Mouse (Mus musculus) midbrain, embryonic 14.5 days (tissue): ENCODE results near the gene Ubald1. TPM values are rescaled to one million over a fixed set of nuclear protein-coding genes. Genes with fewer than 3 reads are reported as not detected.

Experiments used
- ATAC-seq: fragments of 200-750 bp; cut with Nextera tagmentation; 2 replicates; pipeline ENCODE4 v1.8.0; 2017; ENCODE audit warnings: moderate number of reproducible peaks, moderate library complexity; ENCODE audit not compliant: low FRiP score, low TSS enrichment
- DNase-seq: peaks from one replicate; pipeline ENCODE4 v3.0.0-alpha.2; 2015
- H3K27ac ChIP-seq: fragments of 300-500 bp; sonication (generic); replicated peaks from 2 replicates; pipeline ENCODE4 v1.5.1; 2014; ENCODE audit warnings: mild to moderate bottlenecking, low read depth, low read length, moderate library complexity
- H3K27me3 ChIP-seq: fragments of 300-500 bp; sonication (generic); 2 replicates; pipeline ENCODE4 v1.6.1; 2014; ENCODE audit warnings: low read length, control low read depth, mixed read lengths; ENCODE audit not compliant: control insufficient read depth, insufficient read depth
- H3K36me3 ChIP-seq: fragments of 300-500 bp; sonication (generic); 2 replicates; pipeline ENCODE4 v1.6.1; 2014; ENCODE audit warnings: low read length, control low read depth; ENCODE audit not compliant: control insufficient read depth, insufficient read depth
- H3K4me1 ChIP-seq: fragments of 300-500 bp; sonication (generic); 2 replicates; pipeline ENCODE4 v1.6.1; 2014; ENCODE audit warnings: mild to moderate bottlenecking, antibody characterized with exemption, low read length, control low read depth; ENCODE audit not compliant: control insufficient read depth, insufficient read depth
- H3K4me2 ChIP-seq: fragments of 300-500 bp; sonication (generic); 2 replicates; pipeline ENCODE4 v1.6.1; 2014; ENCODE audit warnings: mild to moderate bottlenecking, low read length, moderate library complexity
- H3K4me3 ChIP-seq: fragments of 300-500 bp; sonication (generic); replicated peaks from 2 replicates; pipeline ENCODE4 v1.5.1; 2014; ENCODE audit warnings: low read depth, low read length
- H3K9ac ChIP-seq: fragments of 300-500 bp; sonication (generic); replicated peaks from 2 replicates; pipeline ENCODE4 v1.6.1; 2014; ENCODE audit warnings: mild to moderate bottlenecking, low read length, moderate library complexity
- H3K9me3 ChIP-seq: fragments of 300-500 bp; sonication (generic); 2 replicates; pipeline ENCODE4 v1.6.1; 2016; ENCODE audit warnings: low read length, control low read depth, mixed read lengths; ENCODE audit not compliant: control insufficient read depth
- WGBS: fragments of 180-500 bp; shearing (Covaris S2); extraction: QIAGEN DNeasy Blood & Tissue Kit; methylation state at CpG from one replicate; pipeline ENCODE4 v1.1.7; 2014; 5-methylcytosine and 5-hydroxymethylcytosine counted together
- polyA plus RNA-seq: library from polyadenylated mRNA; unstranded; fragments of >200 nt; fragmentation: Nextera tagmentation; extraction: Ambion mirVana; gene quantifications from 2 replicates; pipeline ENCODE4 v1.2.1, GENCODE M21; 2014

Gene Ubald1
- polyA plus RNA-seq, 1 experiment from 2014 or later: 49.4 TPM

- H3K9me3 ChIP-seq: no peaks in the 10 kb centered on the region
- DNase-seq (no peak), ATAC-seq (no peak)
- H3K4me2 ChIP-seq: no peak overlapping the region
- H3K4me1 ChIP-seq: no peaks in the 10 kb centered on the region
- 71% methylated on average over 5 of the region's 5 CpGs for WGBS
- no peak overlapping the region for H3K27ac ChIP-seq
- H3K9ac ChIP-seq: no peak overlapping the region
- no peaks in the 10 kb centered on the region for H3K36me3 ChIP-seq
- H3K27me3 ChIP-seq: no peaks in the 10 kb centered on the region
- H3K4me3 ChIP-seq: no peak overlapping the region
These were observed 29.0 kb downstream of the Ubald1 start for GRCm38 (mm10) chr16:4850938-4851628.

GRCm38 (mm10) chr16:4850361-4850760 lies 29.8 kb downstream of the Ubald1 start:
- no peak overlapping the region for H3K4me2 ChIP-seq
- WGBS: 87% methylated on average over 7 of the region's 7 CpGs

GRCm38 (mm10) chr16:4848090-4848489 lies 32.0 kb downstream of the Ubald1 start:
- no peak overlapping the region for H3K4me3 ChIP-seq
- no peak overlapping the region for H3K27ac ChIP-seq
- no peak for DNase-seq
- H3K27me3 ChIP-seq: no peaks in the 10 kb centered on the region
- WGBS: 82% methylated on average over 2 of the region's 2 CpGs
- H3K36me3 ChIP-seq: no peaks in the 10 kb centered on the region
- H3K4me1 ChIP-seq: no peaks in the 10 kb centered on the region
- H3K9me3 ChIP-seq: no peaks in the 10 kb centered on the region
- H3K4me2 ChIP-seq: no peak overlapping the region
- H3K9ac ChIP-seq: no peak overlapping the region
- ATAC-seq: no peak

More at GRCm38 (mm10) chr16:4850361-4850760, 29.8 kb downstream of the Ubald1 start:
- Histone ChIP-seq H3K9me3 (no peaks in the 10 kb centered on the region), H3K27me3 (no peaks in the 10 kb centered on the region), H3K4me3 (no peak overlapping the region), H3K36me3 (no peaks in the 10 kb centered on the region), H3K27ac (no peak overlapping the region), H3K4me1 (no peaks in the 10 kb centered on the region), H3K9ac (no peak overlapping the region)
- ATAC-seq: no peak
- DNase-seq: no peak

- Histone ChIP-seq H3K9ac (no peak overlapping the region), H3K4me2 (no peak overlapping the region), H3K36me3 (no peaks in the 10 kb centered on the region), H3K4me3 (no peak overlapping the region), H3K4me1 (no peaks in the 10 kb centered on the region), H3K27me3 (no peaks in the 10 kb centered on the region), H3K27ac (no peak overlapping the region), H3K9me3 (no peaks in the 10 kb centered on the region)
- DNase-seq (no peak), ATAC-seq (no peak)
- WGBS: 84% methylated on average over 3 of the region's 3 CpGs
These were observed 33.1 kb downstream of the Ubald1 start for GRCm38 (mm10) chr16:4847041-4847440.

- DNase-seq (no peak), ATAC-seq (no peak)
- no peak overlapping the region for H3K27ac ChIP-seq
- no peaks in the 10 kb centered on the region for H3K4me1 ChIP-seq
- H3K36me3 ChIP-seq: no peaks in the 10 kb centered on the region
- no peaks in the 10 kb centered on the region for H3K27me3 ChIP-seq
- 82% methylated on average over 8 of the region's 8 CpGs for WGBS
- H3K9me3 ChIP-seq: no peaks in the 10 kb centered on the region
- H3K4me2 ChIP-seq: no peak overlapping the region
- no peak overlapping the region for H3K9ac ChIP-seq
- no peak overlapping the region for H3K4me3 ChIP-seq
These were observed 39.9 kb downstream of the Ubald1 start for GRCm38 (mm10) chr16:4840231-4840630.

GRCm38 (mm10) chr16:4839552-4839951 lies 40.6 kb downstream of the Ubald1 start:
- Histone ChIP-seq H3K27me3 (no peaks in the 10 kb centered on the region), H3K9ac (no peak overlapping the region), H3K27ac (no peak overlapping the region), H3K4me2 (no peak overlapping the region), H3K9me3 (no peaks in the 10 kb centered on the region), H3K36me3 (no peaks in the 10 kb centered on the region), H3K4me1 (no peaks in the 10 kb centered on the region), H3K4me3 (no peak overlapping the region)
- WGBS: 83% methylated on average over 3 of the region's 3 CpGs
- DNase-seq (no peak), ATAC-seq (no peak)

- Histone ChIP-seq H3K4me1 (no peaks in the 10 kb centered on the region), H3K27ac (no peak overlapping the region), H3K36me3 (no peaks in the 10 kb centered on the region), H3K4me2 (no peak overlapping the region), H3K9ac (no peak overlapping the region), H3K4me3 (no peak overlapping the region), H3K27me3 (no peaks in the 10 kb centered on the region), H3K9me3 (no peaks in the 10 kb centered on the region)
- no peak for ATAC-seq
- DNase-seq: no peak
- WGBS: 77% methylated on average over 3 of the region's 3 CpGs
These were observed 42.5 kb downstream of the Ubald1 start for GRCm38 (mm10) chr16:4837631-4838030.

- H3K9ac ChIP-seq: no peak within 1 kb of the TSS
- no peak for ATAC-seq
- no peaks in the 10 kb centered on the region for H3K36me3 ChIP-seq
- DNase-seq: no peak
- H3K27ac ChIP-seq: no peak within 1 kb of the TSS
- no peak within 1 kb of the TSS for H3K4me3 ChIP-seq
- no peak within 1 kb of the TSS for H3K4me2 ChIP-seq
- H3K9me3 ChIP-seq: no peaks in the 10 kb centered on the region
- H3K4me1 ChIP-seq: no peaks in the 10 kb centered on the region
- WGBS: 85% methylated on average over 3 of the region's 3 CpGs
- no peaks in the 10 kb centered on the region for H3K27me3 ChIP-seq
These were observed 44.9 kb downstream of the Ubald1 start, which contains the start of gene 4930562C15Rik for GRCm38 (mm10) chr16:4835191-4835590. Gene 4930562C15Rik, plus strand, starts transcription at chr16:4835416.

GRCm38 (mm10) chr16:4833858-4834257 lies 46.3 kb downstream of the Ubald1 start:
- Histone ChIP-seq H3K9ac (no peak overlapping the region), H3K27ac (no peak overlapping the region), H3K36me3 (no peaks in the 10 kb centered on the region), H3K9me3 (no peaks in the 10 kb centered on the region), H3K4me2 (no peak overlapping the region), H3K27me3 (no peaks in the 10 kb centered on the region), H3K4me1 (no peaks in the 10 kb centered on the region), H3K4me3 (no peak overlapping the region)
- 76% methylated on average over 2 of the region's 2 CpGs for WGBS
- DNase-seq: no peak
- no peak for ATAC-seq
